Mouse (Mus musculus) mesoderm, embryonic 11.5 days (tissue): Measurements from ENCODE around the gene Slc38a9.
"Not testable (repeated sequence)": the region's sequence is repeated elsewhere in the genome, so short reads cannot be mapped to it uniquely, and the experiment has no call there.

Experiments used
- DNase-seq: peaks from one replicate; pipeline ENCODE4 v3.0.0-alpha.2; 2012; ENCODE audit warnings: low read depth, low spot score

Slc38a9 gene

GRCm38 (mm10) chr13:112683312-112683711, 22.8 kb downstream of the Slc38a9 start:
- DNase-seq = no peak

- no peak for DNase-seq
These were observed 23.4 kb downstream of the Slc38a9 start for GRCm38 (mm10) chr13:112683970-112684369.

- DNase-seq = no peak
These were observed 25.6 kb downstream of the Slc38a9 start for GRCm38 (mm10) chr13:112686155-112686554.

GRCm38 (mm10) chr13:112692870-112693553, 32.5 kb downstream of the Slc38a9 start:
- no peak for DNase-seq

- no peak for DNase-seq
These were observed 35.1 kb downstream of the Slc38a9 start for GRCm38 (mm10) chr13:112695526-112696240.

- no peak for DNase-seq
These were observed 40.7 kb downstream of the Slc38a9 start for GRCm38 (mm10) chr13:112701256-112701655.

GRCm38 (mm10) chr13:112706351-112706750, 45.8 kb downstream of the Slc38a9 start:
- no peak for DNase-seq

- DNase-seq = no peak
These were observed 59.7 kb downstream of the Slc38a9 start for GRCm38 (mm10) chr13:112720078-112720736.

GRCm38 (mm10) chr13:112721946-112722729, 61.6 kb downstream of the Slc38a9 start:
- DNase-seq = no peak

- not testable (repeated sequence) for DNase-seq
These were observed 63.7 kb downstream of the Slc38a9 start for GRCm38 (mm10) chr13:112724260-112724659.

- DNase-seq = no peak
These were observed 65.5 kb downstream of the Slc38a9 start for GRCm38 (mm10) chr13:112726002-112726401.

- no peak for DNase-seq
These were observed 72.8 kb downstream of the Slc38a9 start for GRCm38 (mm10) chr13:112733311-112733710.

- DNase-seq = no peak
These were observed 74.6 kb downstream of the Slc38a9 start for GRCm38 (mm10) chr13:112734906-112735713.

- DNase-seq = no peak
These were observed 75.9 kb downstream of the Slc38a9 start for GRCm38 (mm10) chr13:112736407-112736806.

GRCm38 (mm10) chr13:112737110-112737509, 76.6 kb downstream of the Slc38a9 start:
- no peak for DNase-seq

- DNase-seq = no peak
These were observed 77.5 kb downstream of the Slc38a9 start for GRCm38 (mm10) chr13:112738005-112738404.

- no peak for DNase-seq
These were observed 79.5 kb downstream of the Slc38a9 start for GRCm38 (mm10) chr13:112740073-112740472.

GRCm38 (mm10) chr13:112742076-112742830, 81.7 kb downstream of the Slc38a9 start:
- DNase-seq = no peak

GRCm38 (mm10) chr13:112743647-112744046, 83.1 kb downstream of the Slc38a9 start:
- DNase-seq = no peak
